Mouse (Mus musculus) CD4-positive, CD25-positive, alpha-beta regulatory T cell, adult 4 months (primary cell): ENCODE measurements around the gene Srm. TPM values are rescaled to one million over a fixed set of nuclear protein-coding genes. Genes with fewer than 3 reads are reported as not detected.

Experiments used
- ATAC-seq: one replicate; pipeline ENCODE4 v1.8.0; 2017
- polyA plus RNA-seq, 2 experiments: library from polyadenylated mRNA; unstranded; fragments of 100-300 nt; shearing (Covaris generic); gene quantifications; one replicate each; pipeline ENCODE4 v1.2.1; 2017

Gene Srm
- 1 to 10 TPM; 5.0 to 5.4 TPM for polyA plus RNA-seq

- peak; percentile 100 for ATAC-seq
Measured at GRCm38 (mm10) chr4:148591171-148591630, at the start of gene Srm. Gene Srm, plus strand, starts transcription at chr4:148591503.

DNA sequence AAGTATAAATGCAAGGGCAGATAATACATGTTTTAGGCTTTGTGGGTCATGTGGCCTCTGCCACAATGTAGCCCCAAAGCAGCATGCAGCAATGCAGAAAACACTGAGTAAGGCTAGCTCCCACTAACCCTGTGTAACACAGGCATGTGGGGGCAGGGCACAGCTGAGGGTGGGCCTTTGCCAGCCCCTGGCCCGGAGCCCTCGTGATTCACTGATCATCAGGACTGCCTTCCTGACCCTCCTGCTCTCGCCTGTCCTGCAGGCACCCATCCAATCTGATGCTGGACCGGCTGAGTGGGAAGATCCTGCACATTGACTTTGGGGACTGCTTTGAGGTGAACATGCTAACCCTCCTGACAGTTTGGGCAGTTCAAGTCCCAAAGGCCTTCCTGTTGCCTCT, 42.2 kb upstream of the Srm start:
- no peak for ATAC-seq

DNA sequence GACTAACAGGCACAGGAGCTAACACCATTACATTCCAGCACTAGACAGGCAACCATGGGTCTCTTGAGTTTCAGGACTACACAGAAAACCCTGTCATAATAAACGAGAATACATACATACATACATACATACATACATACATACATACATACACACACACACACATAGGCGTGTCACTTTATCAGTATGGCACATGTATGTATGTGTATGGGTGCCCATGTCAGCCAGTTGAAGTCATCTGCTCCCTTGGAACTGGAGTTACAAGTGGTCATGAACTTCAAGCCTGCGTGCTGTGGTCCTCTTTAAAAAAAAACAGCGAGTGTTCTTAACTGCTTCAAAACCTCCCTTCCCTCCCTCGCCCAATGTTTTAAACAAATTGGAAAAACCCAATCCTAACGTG, 33.5 kb upstream of the Srm start:
- ATAC-seq: no peak

GRCm38 (mm10) chr4:148558297-148559000, 32.9 kb upstream of the Srm start, which contains the start of gene Exosc10:
Gene Exosc10, plus strand, starts transcription at chr4:148558429.
- ATAC-seq: peak; percentile 92

- no peak for ATAC-seq
Measured at GRCm38 (mm10) chr4:148562676-148563075, 28.6 kb upstream of the Srm start.

- ATAC-seq: no peak
Measured at GRCm38 (mm10) chr4:148563595-148563994, 27.7 kb upstream of the Srm start.

DNA sequence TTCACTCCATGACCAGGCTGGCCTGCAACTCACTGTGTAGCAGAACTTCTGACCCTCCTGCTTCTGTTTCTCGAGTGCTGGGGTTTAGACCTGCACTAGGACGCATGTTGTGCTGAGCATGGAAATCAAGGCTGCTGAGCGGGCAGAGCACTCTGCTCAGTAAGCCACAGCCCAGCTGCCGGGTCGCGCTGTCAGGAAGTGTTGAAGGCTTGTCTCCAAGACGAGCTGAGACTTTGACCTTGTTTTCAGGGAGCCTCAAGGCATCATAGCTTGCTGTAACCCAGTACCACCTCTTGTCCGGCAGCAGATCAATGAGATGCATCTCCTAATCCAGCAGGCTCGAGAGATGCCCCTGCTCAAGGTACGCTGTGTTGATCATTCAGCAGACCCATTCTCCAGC, 21.2 kb upstream of the Srm start:
- no peak for ATAC-seq

DNA sequence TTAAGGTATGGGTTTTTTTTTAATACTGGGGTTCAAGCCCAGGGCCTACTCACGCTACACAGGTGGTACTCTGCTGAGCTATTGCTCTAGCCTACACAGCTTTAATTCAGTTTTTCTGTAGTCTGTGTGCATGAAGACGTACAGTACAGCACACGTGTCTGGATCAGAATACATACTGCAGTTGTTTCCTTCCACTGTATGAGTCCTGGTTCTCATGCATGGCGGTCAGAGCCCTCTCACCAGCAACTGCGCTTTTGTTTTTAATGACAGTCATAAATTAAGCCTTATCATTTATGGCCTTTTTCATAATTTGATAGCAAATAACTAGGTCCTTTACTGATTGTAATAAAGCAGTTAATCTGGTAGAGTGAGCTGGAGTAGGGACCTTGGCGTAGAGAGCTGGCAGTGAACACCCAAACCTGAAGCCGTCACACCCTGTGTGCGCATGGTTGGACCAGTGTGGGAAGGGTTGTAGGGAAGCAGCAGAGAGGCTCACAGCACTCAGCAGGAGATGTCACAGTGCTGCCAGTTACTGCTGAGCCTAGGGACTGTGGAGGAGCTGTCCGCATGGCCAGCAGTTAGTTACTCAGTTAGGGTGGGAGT, 20.5 kb upstream of the Srm start:
- no peak for ATAC-seq

DNA sequence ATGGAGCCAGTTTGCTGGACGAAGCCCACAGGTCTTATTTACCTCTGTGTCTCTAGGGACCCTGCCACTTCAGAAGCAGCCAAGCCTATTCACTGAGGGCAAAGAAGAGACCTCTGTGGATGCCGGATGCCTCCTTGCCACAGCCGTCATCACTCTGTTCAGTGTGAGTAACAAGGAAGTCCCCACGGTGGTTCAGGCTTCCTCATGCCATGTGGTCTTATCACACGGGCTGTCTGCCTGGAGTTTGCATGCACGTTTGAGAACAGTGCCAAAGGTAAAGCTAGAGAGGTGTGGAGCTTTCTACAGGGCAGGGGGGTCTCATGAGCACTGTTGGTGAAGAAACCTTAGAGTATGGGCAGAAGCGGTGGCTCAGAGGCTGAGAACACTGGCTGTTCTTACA, 18.1 kb upstream of the Srm start:
- no peak for ATAC-seq

DNA sequence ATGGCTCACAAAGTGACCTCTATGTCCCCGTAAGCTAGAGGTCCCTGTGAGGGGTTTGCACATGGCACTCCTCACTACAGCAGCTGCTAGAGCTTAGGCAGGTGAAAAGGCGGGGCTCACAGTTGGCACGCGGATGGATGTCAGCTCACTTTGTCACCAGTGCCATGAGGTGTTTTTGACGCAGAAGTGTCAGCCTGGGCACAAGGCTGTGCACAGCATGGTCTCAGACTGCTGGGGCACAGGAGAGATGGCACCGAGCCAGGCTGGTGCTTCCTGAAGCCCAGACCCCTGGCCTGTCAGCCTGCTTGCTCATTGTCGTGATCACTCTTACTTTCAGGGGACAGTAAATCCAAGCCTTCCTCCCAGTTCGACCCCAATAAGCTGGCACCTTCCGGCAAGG, 10.5 kb upstream of the Srm start:
- no peak for ATAC-seq

- ATAC-seq: no peak
Measured at GRCm38 (mm10) chr4:148581422-148581821, 9.9 kb upstream of the Srm start.

- no peak for ATAC-seq
Measured at GRCm38 (mm10) chr4:148583257-148583656, 8.0 kb upstream of the Srm start.

- no peak for ATAC-seq
Measured at GRCm38 (mm10) chr4:148586648-148587047, 4.7 kb upstream of the Srm start.

- ATAC-seq: no peak
Measured at GRCm38 (mm10) chr4:148588793-148589192, 2.5 kb upstream of the Srm start.

- ATAC-seq: no peak
Measured at GRCm38 (mm10) chr4:148589565-148589964, 1.7 kb upstream of the Srm start.

- ATAC-seq: peak; percentile 8
Measured at GRCm38 (mm10) chr4:148590421-148591170, 707 bp upstream of the Srm start.

DNA sequence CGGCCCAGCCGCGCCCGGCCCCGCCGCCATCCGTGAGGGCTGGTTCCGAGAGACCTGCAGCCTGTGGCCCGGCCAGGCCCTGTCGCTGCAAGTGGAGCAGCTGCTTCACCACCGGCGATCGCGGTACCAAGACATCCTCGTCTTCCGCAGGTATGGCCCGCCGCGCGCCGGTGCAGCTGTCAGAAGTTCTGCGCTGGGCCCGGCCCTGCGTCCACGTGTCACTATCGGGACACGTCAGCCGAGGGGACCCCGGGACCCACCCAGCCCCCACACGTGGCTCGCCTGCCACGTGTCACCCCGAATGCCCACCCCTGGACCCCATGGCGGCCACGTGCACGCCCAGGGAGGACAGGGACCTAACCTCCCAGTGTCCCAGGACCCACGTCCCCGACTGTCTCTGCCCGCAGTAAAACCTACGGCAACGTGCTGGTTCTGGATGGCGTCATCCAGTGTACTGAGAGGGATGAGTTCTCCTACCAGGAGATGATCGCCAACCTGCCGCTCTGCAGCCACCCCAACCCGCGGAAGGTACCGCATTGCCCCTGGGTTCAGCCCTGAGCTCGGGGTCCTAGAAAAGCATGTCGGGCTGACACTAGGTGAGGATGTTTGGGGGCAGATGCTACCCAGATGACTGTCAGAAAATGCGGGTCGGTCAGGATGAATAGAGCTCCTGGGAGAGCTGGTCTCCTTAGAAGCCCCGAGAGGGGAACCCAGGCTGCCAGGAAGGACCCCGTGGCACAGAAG, 506 bp downstream of the Srm start:
- no peak for ATAC-seq

DNA sequence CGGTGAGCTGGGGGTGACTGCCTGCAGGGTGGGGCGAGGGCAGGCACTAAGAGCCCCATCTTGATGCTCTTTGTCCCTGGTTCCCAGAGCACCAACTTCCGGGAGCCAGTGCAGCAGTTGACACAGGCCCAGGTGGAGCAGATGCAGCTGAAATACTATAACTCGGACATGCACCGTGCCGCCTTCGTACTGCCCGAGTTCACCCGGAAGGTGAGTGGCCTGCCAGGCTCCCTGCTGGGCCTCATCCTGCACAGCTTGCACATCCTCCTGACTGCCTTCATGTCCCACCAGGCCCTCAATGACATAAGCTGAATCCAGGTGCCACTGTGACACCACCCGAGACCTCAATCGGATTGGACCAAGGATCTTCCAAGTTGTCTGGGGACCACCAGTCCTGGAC, 2.7 kb downstream of the Srm start:
- ATAC-seq: no peak

DNA sequence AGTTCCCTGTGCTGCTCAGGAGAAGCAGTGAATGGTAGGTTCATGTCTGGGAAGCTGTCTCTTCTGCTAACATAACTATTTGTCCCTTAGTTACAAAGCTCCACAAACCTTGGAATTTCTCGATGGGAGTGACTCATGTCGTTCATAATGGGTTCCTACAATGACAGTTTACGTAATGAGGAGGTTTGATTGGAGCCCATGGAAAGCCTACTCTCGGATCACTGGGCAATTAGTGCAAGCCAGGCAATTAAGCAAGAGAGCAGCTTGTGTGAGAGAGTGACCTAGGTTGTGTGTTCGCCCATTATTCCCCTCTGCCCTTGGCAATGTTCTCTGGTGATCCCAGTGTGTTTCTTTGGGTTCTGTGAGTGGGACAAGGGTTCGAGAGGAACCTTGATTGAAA, 4.6 kb downstream of the Srm start:
- no peak for ATAC-seq

GRCm38 (mm10) chr4:148596731-148597130, 5.4 kb downstream of the Srm start:
- ATAC-seq: no peak

DNA sequence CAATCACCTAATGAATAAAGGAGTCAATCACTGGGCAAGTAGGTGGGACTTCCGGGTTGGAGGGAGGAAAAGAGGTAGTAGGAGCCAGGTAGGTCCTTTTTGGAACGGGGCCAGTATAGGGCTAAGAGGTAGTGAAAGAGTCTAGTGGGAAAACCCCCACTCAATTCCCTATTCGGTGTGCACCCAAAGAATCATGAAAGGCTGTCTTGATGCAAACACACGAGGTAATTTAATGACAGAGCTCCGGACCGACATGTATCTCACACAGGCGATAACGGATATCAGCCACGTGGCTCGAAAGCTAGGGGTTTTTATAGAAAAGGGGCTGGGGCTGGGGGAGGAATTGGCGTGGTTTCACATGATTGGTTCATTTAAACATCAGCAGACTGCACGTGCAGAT, 7.5 kb downstream of the Srm start:
- no peak for ATAC-seq

DNA sequence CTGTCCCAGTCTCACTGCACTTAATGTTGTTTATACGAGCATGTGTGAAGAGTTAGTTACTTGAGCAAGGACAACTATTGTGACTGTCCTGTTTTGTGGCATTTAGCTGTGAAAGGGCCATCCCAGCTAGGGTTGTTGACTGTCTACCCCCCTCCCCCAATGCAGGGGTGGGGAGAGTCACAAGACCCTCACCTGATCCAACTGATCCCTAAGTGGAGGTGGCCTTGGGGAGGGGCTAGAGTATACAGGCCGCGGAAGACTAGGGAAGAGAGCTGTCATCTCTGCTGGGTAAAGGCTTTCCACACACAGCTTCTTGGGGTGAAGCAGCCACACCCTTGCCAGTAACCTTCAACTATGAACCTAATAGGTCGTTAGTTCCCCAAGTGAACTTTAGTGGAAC, 9.0 kb downstream of the Srm start:
- no peak for ATAC-seq

- ATAC-seq: no peak
Measured at GRCm38 (mm10) chr4:148601871-148602270, 10.6 kb downstream of the Srm start.
